Mouse (Mus musculus) gastrocnemius, postnatal 4 days (tissue): ENCODE data around the gene Nmbr. TPM values are rescaled to one million over a fixed set of nuclear protein-coding genes. Genes with fewer than 3 reads are reported as not detected.

Source experiments
- total RNA-seq, 2 experiments: library from RNA; stranded (reverse); gene quantifications; 2 replicates each; pipeline ENCODE4 v1.2.3; 2021

The Nmbr gene
- total RNA-seq, 2 experiments from 2014 or later = not detected

Other genes with a start within 250 kb of the Nmbr start
- 1 to 10 TPM; 5.4 to 5.8 TPM for gene Adgrg6, start 159.9 kb upstream of the Nmbr start, total RNA-seq
- 10 to 100 TPM; 37.1 to 37.4 TPM for gene Vta1, start within 50 bp of the Nmbr start, total RNA-seq
- gene Gje1, start 12.6 kb downstream of the Nmbr start, total RNA-seq = not detected